Mouse (Mus musculus) heart, embryonic 16.5 days (tissue): ENCODE results near the gene Slc50a1. TPM values are rescaled to one million over a fixed set of nuclear protein-coding genes. Genes with fewer than 3 reads are reported as not detected.

Experiments
- ATAC-seq: fragments of 200-750 bp; cut with Nextera tagmentation; replicated peaks from 2 replicates; pipeline ENCODE4 v1.8.0; 2017; ENCODE audit warnings: moderate number of reproducible peaks; ENCODE audit not compliant: insufficient read depth, low FRiP score; ENCODE audit errors: extremely low read depth
- H3K27ac ChIP-seq: fragments of 300-500 bp; sonication (generic); 2 replicates; pipeline ENCODE4 v1.5.1; 2014; ENCODE audit warnings: mild to moderate bottlenecking, low read length, control low read depth, moderate library complexity
- H3K27me3 ChIP-seq: fragments of 300-500 bp; sonication (generic); 2 replicates; pipeline ENCODE4 v1.6.1; 2014; ENCODE audit warnings: low read length, mixed read lengths; ENCODE audit not compliant: control insufficient read depth, insufficient read depth
- H3K36me3 ChIP-seq: fragments of 300-500 bp; sonication (generic); 2 replicates; pipeline ENCODE4 v1.6.1; 2014; ENCODE audit not compliant: control insufficient read depth, insufficient read depth
- H3K4me1 ChIP-seq: fragments of 300-500 bp; sonication (generic); 2 replicates; pipeline ENCODE4 v1.6.1; 2014; ENCODE audit warnings: low read length, mixed read lengths; ENCODE audit not compliant: control insufficient read depth, insufficient read depth
- H3K4me2 ChIP-seq: fragments of 300-500 bp; sonication (generic); 2 replicates; pipeline ENCODE4 v1.6.1; 2014; ENCODE audit warnings: low read depth, mild to moderate bottlenecking, control low read depth, low read length
- H3K4me3 ChIP-seq: fragments of 300-500 bp; sonication (generic); 2 replicates; pipeline ENCODE4 v1.5.1; 2014; ENCODE audit warnings: mild to moderate bottlenecking, control low read depth, low read length
- H3K9ac ChIP-seq: fragments of 300-500 bp; sonication (generic); 2 replicates; pipeline ENCODE4 v1.6.1; 2014; ENCODE audit warnings: low read length, control low read depth
- H3K9me3 ChIP-seq: fragments of 300-500 bp; sonication (generic); replicated peaks from 2 replicates; pipeline ENCODE4 v1.6.1; 2016; ENCODE audit warnings: low read length; ENCODE audit not compliant: control insufficient read depth
- WGBS: fragments of 180-500 bp; shearing (Covaris S2); extraction: QIAGEN DNeasy Blood & Tissue Kit; methylation state at CpG from one replicate; pipeline ENCODE4 v1.1.7; 2014; 5-methylcytosine and 5-hydroxymethylcytosine counted together
- polyA plus RNA-seq: library from polyadenylated mRNA; unstranded; fragments of >200 nt; fragmentation: Nextera tagmentation; extraction: Ambion mirVana; gene quantifications from 2 replicates; pipeline ENCODE4 v1.2.1, GENCODE M21; 2015

Slc50a1 gene
- polyA plus RNA-seq, 1 experiment from 2014 or later, result 44.8 TPM

- Histone ChIP-seq H3K4me1 (peaks cover 13% of the 10 kb centered on the region), H3K27me3 (peaks cover 2% of the 10 kb centered on the region; the same call in 1 of the 2 replicates), H3K36me3 (no peaks in the 10 kb centered on the region), H3K9me3 (no peaks in the 10 kb centered on the region), H3K4me3 (no peak overlapping the region), H3K27ac (no peak overlapping the region), H3K4me2 (no peak overlapping the region), H3K9ac (no peak overlapping the region)
- no peak for ATAC-seq
- 50% methylated on average over 2 of the region's 2 CpGs for WGBS
Measured at GRCm38 (mm10) chr3:89285526-89285925, 15.2 kb upstream of the Slc50a1 start.

- H3K27ac ChIP-seq, result no peak overlapping the region
- WGBS, result 80% methylated on average over 3 of the region's 3 CpGs
- no peak overlapping the region for H3K4me3 ChIP-seq
- H3K4me2 ChIP-seq, result no peak overlapping the region
- H3K36me3 ChIP-seq, result no peaks in the 10 kb centered on the region
- H3K4me1 ChIP-seq, result peaks cover 13% of the 10 kb centered on the region
- ATAC-seq, result no peak
- H3K9me3 ChIP-seq, result no peaks in the 10 kb centered on the region
- no peak overlapping the region for H3K9ac ChIP-seq
- H3K27me3 ChIP-seq, result peaks cover 2% of the 10 kb centered on the region; the same call in 1 of the 2 replicates
Measured at GRCm38 (mm10) chr3:89284261-89284660, 13.9 kb upstream of the Slc50a1 start.

GRCm38 (mm10) chr3:89282291-89282643 lies 11.9 kb upstream of the Slc50a1 start:
- no peak for ATAC-seq
- Histone ChIP-seq H3K4me1 (peaks cover 19% of the 10 kb centered on the region), H3K36me3 (no peaks in the 10 kb centered on the region), H3K9me3 (no peaks in the 10 kb centered on the region), H3K4me2 (no peak overlapping the region), H3K9ac (no peak overlapping the region), H3K27ac (no peak overlapping the region), H3K27me3 (peaks cover 2% of the 10 kb centered on the region; the same call in 1 of the 2 replicates), H3K4me3 (no peak overlapping the region)
- WGBS, result 18% methylated on average over 4 of the region's 4 CpGs

DNA sequence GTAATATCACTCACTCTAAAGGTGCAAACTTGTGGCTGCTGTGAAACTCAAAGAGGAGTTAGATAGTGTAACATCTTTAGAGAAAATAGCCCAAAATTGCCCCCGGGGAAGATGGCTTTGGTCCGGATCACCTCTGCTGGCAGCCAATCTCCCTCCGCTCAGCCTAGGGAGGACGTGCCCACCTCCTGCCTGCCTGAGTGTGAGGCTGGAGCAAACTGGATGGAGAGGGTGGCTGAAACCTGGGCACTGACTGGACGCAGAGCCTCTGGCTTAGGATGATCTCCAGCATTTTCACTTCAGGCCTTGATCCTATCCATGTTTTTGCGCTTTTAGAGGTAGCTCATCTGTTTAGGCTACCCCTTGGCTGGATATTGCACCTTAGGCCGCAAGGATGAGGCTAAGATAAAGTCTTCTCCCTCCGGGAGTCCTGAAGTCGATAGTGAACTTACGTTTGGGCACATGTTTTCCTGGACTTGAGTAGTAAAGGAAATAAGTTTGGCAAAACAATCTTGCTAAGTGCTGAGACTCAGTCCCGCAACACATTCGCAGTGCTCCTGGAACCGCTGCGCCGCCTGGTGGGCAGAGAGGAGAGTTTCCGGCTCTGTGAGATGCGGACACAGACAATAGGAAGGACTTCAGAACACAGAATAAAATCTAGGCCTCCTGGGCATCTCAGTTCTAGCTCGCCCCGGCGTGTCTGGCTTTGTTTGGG lies 11.4 kb upstream of the Slc50a1 start:
- 13% methylated on average over 20 of the region's 20 CpGs for WGBS
- no peak overlapping the region; the same call in 1 of the 2 replicates for H3K9ac ChIP-seq
- ATAC-seq, result no peak

DNA sequence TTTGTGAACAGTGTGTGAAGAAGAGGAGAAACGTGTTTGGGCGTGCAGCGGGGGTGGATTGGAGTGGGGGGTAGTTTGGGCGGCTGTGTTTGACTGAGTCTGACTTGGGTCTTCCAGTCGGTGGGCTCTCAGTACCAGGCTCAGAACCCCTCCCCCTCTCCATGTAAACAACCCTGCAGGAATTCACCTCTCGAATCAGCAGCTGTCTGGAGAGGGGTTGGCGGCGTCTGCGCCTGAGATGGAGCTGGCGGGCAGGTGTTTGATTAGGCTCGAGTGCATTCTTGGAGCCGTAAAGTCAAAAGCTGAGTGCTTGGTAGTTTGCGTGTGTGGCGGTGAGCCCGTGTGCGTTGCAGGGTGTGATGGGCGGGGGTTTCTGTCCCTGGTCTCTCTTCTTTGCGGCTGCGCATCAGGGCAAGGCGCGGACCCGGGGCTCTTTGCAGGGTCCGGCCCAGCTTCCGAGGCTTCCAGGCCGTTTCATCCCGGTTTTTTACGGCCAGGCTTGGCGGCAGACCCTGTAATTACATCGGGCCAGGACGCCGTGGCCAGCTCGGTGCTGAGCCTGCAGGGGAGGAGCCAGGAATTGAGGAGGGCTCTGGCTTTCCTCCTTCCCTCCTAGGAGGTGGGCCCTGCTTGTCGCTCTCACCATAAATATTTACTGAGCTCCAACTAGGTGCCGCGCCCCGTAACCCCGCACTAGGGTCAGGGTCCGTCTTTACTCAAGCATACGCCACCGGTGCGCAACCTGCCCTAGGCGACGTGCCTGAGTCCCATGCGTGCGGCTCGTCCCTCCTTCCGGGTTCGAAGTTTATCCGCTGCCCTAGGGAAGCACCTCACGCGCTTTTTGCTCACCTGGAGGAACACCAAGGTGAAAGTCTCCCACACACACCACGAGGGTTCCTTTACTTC lies 10.5 kb upstream of the Slc50a1 start, which contains the start of gene Efna1:
Efna1 (minus strand) TSS at position 537 of the 906 bp plus-strand sequence.
- peak; percentile 19; the same call in 1 of the 2 replicates for ATAC-seq
- Histone ChIP-seq H3K36me3 (peaks cover 1% of the 10 kb centered on the region), H3K9me3 (no peaks in the 10 kb centered on the region), H3K4me2 (peak within 1 kb of the TSS; percentile 98), H3K4me1 (peaks cover 28% of the 10 kb centered on the region), H3K27ac (peak within 1 kb of the TSS; percentile 91), H3K9ac (peak within 1 kb of the TSS; percentile 83), H3K27me3 (peaks cover 2% of the 10 kb centered on the region; the same call in 1 of the 2 replicates), H3K4me3 (peak within 1 kb of the TSS; percentile 69)
- WGBS, result under 1% methylated on average over 52 of the region's 52 CpGs

More for the DNA sequence above, 11.4 kb upstream of the Slc50a1 start:
- Histone ChIP-seq H3K27ac (peak overlapping the region; percentile 91), H3K4me3 (peak overlapping the region; percentile 69), H3K4me2 (peak overlapping the region; percentile 98), H3K4me1 (peaks cover 25% of the 10 kb centered on the region), H3K27me3 (peaks cover 2% of the 10 kb centered on the region; the same call in 1 of the 2 replicates), H3K36me3 (no peaks in the 10 kb centered on the region), H3K9me3 (no peaks in the 10 kb centered on the region)

DNA sequence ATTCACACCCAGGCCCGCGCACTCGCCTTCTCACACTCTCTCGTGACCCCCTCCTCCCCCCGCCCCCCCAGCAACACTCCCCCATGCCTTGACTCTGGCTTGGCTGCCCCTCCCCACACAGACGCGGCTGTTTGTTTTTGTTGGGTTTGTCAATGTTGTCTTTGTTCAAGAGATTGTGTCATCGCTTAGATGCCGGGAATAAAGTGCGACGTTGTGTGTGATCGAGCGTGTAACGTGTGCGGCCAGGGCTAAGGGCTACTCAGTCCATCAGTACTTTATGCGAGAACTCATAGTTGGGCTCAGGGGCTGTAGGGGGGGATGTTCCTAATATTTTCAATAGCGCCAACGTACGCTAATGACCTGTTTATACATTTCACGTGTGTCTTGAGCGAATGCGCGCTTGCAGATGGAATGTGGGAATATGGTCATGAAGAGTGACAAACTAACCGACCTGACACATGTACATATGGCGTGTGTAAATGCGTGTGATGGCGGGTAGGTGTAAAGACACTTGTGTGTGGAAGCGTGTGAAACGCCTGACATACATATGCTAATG lies 9.8 kb upstream of the Slc50a1 start:
- Histone ChIP-seq H3K27me3 (peaks cover 2% of the 10 kb centered on the region; the same call in 1 of the 2 replicates), H3K4me1 (peaks cover 28% of the 10 kb centered on the region), H3K9ac (peak overlapping the region; percentile 83), H3K27ac (peak overlapping the region; percentile 91), H3K9me3 (no peaks in the 10 kb centered on the region), H3K4me2 (peak overlapping the region; percentile 98), H3K4me3 (peak overlapping the region; percentile 69), H3K36me3 (peaks cover 9% of the 10 kb centered on the region)
- under 1% methylated on average over 28 of the region's 29 CpGs for WGBS
- no peak; the same call in 1 of the 2 replicates for ATAC-seq

DNA sequence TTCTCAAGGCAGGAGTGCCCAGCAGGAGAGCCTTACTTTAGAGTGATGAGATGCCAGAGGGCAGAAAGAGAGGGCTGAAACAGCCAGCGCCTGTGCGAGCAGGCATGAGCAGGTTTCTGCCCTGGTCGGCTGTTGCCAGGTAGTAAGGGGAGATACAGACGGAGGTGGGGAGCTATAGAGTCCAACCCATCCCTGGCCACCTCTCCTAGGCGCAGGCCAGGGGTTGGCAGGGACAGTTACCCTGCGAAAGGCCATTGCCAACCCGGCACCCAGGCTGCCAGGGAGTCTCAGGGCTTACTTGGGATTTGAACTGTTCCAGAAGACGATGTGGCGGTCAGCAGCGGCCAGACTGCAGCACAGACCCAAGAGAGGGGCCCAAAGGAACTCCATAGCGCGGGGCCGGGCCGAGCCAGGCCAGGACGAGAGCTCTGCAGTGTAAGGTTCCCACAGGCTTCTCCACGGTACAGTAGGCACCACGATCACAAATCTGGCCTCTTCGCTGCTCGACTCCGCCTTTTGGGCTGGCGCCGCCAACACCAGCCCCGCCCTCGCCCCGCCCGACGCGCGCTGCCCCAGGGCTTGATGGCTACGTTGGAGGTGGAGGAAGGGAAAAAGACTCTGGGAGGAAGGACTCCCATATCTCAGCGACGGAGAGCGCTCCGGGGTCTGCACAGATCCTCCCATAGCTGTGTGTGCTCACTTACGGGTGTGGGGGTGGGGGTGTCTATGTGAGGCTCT lies 9.0 kb upstream of the Slc50a1 start:
- peak overlapping the region; percentile 69 for H3K4me3 ChIP-seq
- peaks cover 2% of the 10 kb centered on the region; the same call in 1 of the 2 replicates for H3K27me3 ChIP-seq
- peaks cover 28% of the 10 kb centered on the region for H3K4me1 ChIP-seq
- H3K4me2 ChIP-seq, result peak overlapping the region; percentile 98
- peak overlapping the region; percentile 83 for H3K9ac ChIP-seq
- no peaks in the 10 kb centered on the region for H3K9me3 ChIP-seq
- ATAC-seq, result peak; percentile 78
- peak overlapping the region; percentile 91 for H3K27ac ChIP-seq
- peaks cover 12% of the 10 kb centered on the region for H3K36me3 ChIP-seq
- 2% methylated on average over 35 of the region's 35 CpGs for WGBS

DNA sequence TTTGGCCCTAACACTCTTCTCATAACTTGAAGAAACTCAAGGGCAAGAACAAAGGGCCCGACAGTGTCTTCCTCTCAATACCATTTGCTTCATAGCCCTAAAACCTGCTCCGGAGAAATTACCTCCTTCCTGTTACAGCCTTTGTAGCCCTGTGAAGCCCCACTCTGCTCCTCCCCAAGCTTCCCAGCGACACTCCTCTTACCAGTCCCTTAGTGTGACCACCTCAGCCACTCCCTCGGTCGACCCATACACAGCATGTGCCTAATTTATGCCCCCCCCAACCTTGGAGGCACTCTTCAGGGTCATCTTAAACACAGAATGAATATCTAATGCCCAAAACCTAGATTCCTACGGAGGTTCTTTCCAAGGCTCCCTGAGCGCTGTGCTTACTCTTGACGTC lies 8.3 kb upstream of the Slc50a1 start:
- Histone ChIP-seq H3K4me1 (peaks cover 28% of the 10 kb centered on the region), H3K9me3 (no peaks in the 10 kb centered on the region)
- no peak for ATAC-seq

More for the DNA sequence above, 8.3 kb upstream of the Slc50a1 start:
- Histone ChIP-seq H3K27me3 (peaks cover 2% of the 10 kb centered on the region; the same call in 1 of the 2 replicates), H3K4me2 (peak overlapping the region; percentile 98), H3K9ac (peak overlapping the region; percentile 83), H3K4me3 (peak overlapping the region; percentile 69), H3K27ac (peak overlapping the region; percentile 91), H3K36me3 (peaks cover 12% of the 10 kb centered on the region)
- 17% methylated on average over 8 of the region's 8 CpGs for WGBS
